Mouse (Mus musculus): ENCODE data around the gene Pwwp2b.
A peak's percentile ranks its signal among the peaks of the same experiment; 100 is the strongest.

Gene Pwwp2b

GRCm38 (mm10) chr7:139224725-139225124, 23.6 kb upstream of the Pwwp2b start:
- DNase-seq, result peak; percentile 28 to 37

GRCm38 (mm10) chr7:139226416-139226815, 21.9 kb upstream of the Pwwp2b start:
- no peak for DNase-seq

- no peak for DNase-seq
Measured at GRCm38 (mm10) chr7:139228447-139229171, 19.7 kb upstream of the Pwwp2b start.

GRCm38 (mm10) chr7:139229837-139230236, 18.4 kb upstream of the Pwwp2b start:
- no peak for DNase-seq

GRCm38 (mm10) chr7:139230241-139230640, 18.0 kb upstream of the Pwwp2b start:
- DNase-seq, result no peak

- peak; percentile 89 to 92 for DNase-seq
Measured at GRCm38 (mm10) chr7:139233714-139234113, 14.6 kb upstream of the Pwwp2b start.

GRCm38 (mm10) chr7:139234426-139235188, 13.7 kb upstream of the Pwwp2b start:
- DNase-seq, result no peak

- DNase-seq, result no peak
Measured at GRCm38 (mm10) chr7:139235651-139236358, 12.5 kb upstream of the Pwwp2b start.

- DNase-seq, result no peak
Measured at GRCm38 (mm10) chr7:139239432-139239831, 8.8 kb upstream of the Pwwp2b start.

- DNase-seq, result no peak
Measured at GRCm38 (mm10) chr7:139246086-139246485, 2.2 kb upstream of the Pwwp2b start.

- no peak for DNase-seq
Measured at GRCm38 (mm10) chr7:139246931-139247880, 1.1 kb upstream of the Pwwp2b start.

GRCm38 (mm10) chr7:139248615-139249405, 528 bp downstream of the Pwwp2b start:
- peak; percentile 49 for DNase-seq

- DNase-seq, result peak in 1 of 2 experiments; percentile 20
Measured at GRCm38 (mm10) chr7:139249406-139250210, 1.3 kb downstream of the Pwwp2b start.

- DNase-seq, result no peak
Measured at GRCm38 (mm10) chr7:139251881-139252301, 3.6 kb downstream of the Pwwp2b start.

- no peak for DNase-seq
Measured at GRCm38 (mm10) chr7:139252566-139252965, 4.3 kb downstream of the Pwwp2b start.

- no peak for DNase-seq
Measured at GRCm38 (mm10) chr7:139252986-139253385, 4.7 kb downstream of the Pwwp2b start.

GRCm38 (mm10) chr7:139253462-139253861, 5.2 kb downstream of the Pwwp2b start:
- DNase-seq, result no peak

GRCm38 (mm10) chr7:139254626-139255025, 6.3 kb downstream of the Pwwp2b start:
- DNase-seq, result no peak

- no peak for DNase-seq
Measured at GRCm38 (mm10) chr7:139257752-139258542, 9.7 kb downstream of the Pwwp2b start.

GRCm38 (mm10) chr7:139264337-139264736, 16.1 kb downstream of the Pwwp2b start:
- DNase-seq, result no peak

All from B cell, adult 2 months (primary cell).